Mouse (Mus musculus) Patski (cell line): Measurements from ENCODE around the gene Idh3a. TPM values are rescaled to one million over a fixed set of nuclear protein-coding genes. Genes with fewer than 3 reads are reported as not detected.

Source experiments
- ATAC-seq: fragments of 100-300 bp; one replicate; pipeline ENCODE4 v1.8.0; 2021
- CTCF ChIA-PET: fragments of 350-600 bp; sonication (Branson Sonifier 250); formaldehyde crosslinking; loops from one replicate; lab custom pipeline; 2022; ENCODE audit warnings: inconsistent platforms; lab: Charles Lee
- POLR2A ChIA-PET: fragments of 350-600 bp; sonication (Branson Sonifier 250); formaldehyde crosslinking; loops from one replicate; lab custom pipeline; 2022; ENCODE audit warnings: antibody characterized with exemption, inconsistent platforms; lab: Charles Lee
- DNase-seq: peaks from one replicate; pipeline ENCODE4 v3.0.0-alpha.2; 2011; ENCODE audit warnings: low read depth, low spot score
- H3K27me3 ChIP-seq: fragments of 371-371 bp; one replicate; pipeline ENCODE4 v1.5.1; 2021
- CTCF ChIP-seq: fragments of 100-300 bp; IDR thresholded peaks from one replicate; pipeline ENCODE4 v1.5.1; 2021
- in situ Hi-C: fragments of 300-500 bp; cut with MboI; formaldehyde crosslinking; loops from 3 replicates; pipeline ENCODE4 v1.11.1; 2018; ENCODE audit warnings: low pct_unique_long_range_greater_than_20kb, mixed read lengths
- polyA plus RNA-seq: library from polyadenylated mRNA; unstranded; gene quantifications from one replicate; pipeline ENCODE4 v1.2.3, GENCODE M21; 2021

The Idh3a gene
- polyA plus RNA-seq, 1 experiment from 2014 or later = 319 TPM

DNA sequence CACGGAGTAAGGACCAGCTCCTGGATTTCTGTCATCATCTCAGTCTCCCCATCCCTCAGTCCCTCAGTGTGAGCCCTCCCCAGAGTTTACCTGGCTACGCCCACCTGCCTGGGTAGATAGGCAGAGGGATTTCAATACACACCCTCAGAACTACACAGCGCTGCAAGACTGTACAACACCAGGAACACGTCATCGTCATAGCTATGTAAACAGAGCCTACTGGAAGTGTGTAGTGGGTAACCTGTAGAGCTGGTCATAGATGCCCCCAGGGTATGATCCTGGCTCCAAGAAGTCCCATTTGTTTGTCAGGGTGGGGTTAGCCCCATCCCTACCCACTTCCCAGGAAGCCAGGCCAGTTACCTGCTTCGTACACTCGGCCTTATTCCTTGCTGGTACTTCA, 57.0 kb downstream of the Idh3a start:
- no peak for DNase-seq
- no peaks in the 10 kb centered on the region for H3K27me3 ChIP-seq
- no peak for ATAC-seq
- ChIA-PET POLR2A (no interaction called here), CTCF (no interaction called here)
- TF ChIP-seq CTCF = no peak
- in situ Hi-C loops = no loop called here

DNA sequence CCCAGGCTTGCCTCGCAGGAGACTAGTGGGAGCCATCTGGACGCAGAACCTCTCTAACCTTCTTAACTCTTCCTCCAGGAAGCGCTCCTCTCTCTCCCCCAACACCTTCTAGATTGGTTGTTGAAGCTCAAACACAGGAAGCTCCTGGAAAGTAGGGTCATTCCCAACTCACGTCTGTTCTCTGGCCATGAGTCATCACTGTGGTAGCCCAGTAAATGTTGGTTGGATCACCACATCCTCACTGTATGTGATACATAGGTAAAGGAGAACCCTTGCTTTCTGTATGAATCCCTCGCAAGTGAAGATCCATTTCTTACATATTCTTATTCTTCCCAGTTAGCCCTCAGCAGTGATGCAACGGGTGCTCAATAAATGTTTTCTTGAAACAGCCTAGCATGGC, 59.4 kb downstream of the Idh3a start:
- TF ChIP-seq CTCF = no peak
- CTCF ChIA-PET = no interaction called here
- DNase-seq = no peak
- in situ Hi-C loops = no loop called here
- H3K27me3 ChIP-seq = no peaks in the 10 kb centered on the region
- POLR2A ChIA-PET = no interaction called here
- ATAC-seq = no peak

DNA sequence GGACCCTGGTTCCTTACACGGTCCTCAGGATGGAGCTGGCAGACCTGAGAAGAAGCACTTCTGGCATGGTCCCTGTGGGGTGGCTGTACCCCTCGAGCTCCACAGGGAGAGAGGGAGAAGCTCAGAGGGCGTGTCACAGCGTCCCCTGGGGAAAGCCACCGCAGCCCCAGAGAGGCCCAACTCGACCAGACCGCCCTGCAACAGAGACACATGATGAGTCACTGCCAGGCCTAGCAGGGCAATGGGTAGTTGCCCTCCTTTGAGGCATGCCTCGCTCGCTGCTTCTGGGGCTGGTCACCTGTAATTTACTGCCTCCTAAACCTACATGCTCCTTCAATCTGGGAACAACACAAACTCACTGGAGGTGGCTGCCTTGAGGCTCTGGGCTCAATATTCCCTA, 60.1 kb downstream of the Idh3a start:
- in situ Hi-C loops = no loop called here
- POLR2A ChIA-PET = no interaction called here
- CTCF ChIA-PET = no interaction called here
- no peaks in the 10 kb centered on the region for H3K27me3 ChIP-seq
- no peak for ATAC-seq
- no peak for DNase-seq
- TF ChIP-seq CTCF = no peak

DNA sequence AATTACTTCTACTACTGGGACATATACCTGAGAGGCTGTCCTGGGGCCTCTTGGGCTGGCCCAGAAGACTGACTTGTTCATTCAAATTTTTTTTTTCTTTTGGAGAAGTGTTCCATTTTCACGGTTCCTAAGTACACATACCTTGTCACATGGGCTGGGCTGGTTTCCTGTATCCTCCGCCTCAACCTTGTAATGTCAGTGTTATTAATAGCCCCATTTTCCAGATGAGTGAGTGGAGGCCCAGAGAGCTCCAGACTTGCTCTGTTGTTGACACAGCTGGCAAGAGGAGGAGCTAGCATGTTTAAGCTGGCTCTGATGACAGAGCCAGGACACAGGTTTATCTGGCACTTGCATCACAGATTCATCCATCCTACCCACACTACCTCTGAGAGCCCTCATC, 61.3 kb downstream of the Idh3a start:
- no peak for ATAC-seq
- CTCF ChIA-PET = interaction anchor here (0.9 kb wide), 1 partner anchor 145 kb away, joined by 3 read pairs; no protein-coding TSS in a partner anchor
- in situ Hi-C loops = no loop called here
- no peak for TF ChIP-seq CTCF
- no peaks in the 10 kb centered on the region for H3K27me3 ChIP-seq
- no peak for DNase-seq
- POLR2A ChIA-PET = interaction anchor here (1.2 kb wide), 1 partner anchor 8 kb away, joined by 4 read pairs; no protein-coding TSS in a partner anchor

DNA sequence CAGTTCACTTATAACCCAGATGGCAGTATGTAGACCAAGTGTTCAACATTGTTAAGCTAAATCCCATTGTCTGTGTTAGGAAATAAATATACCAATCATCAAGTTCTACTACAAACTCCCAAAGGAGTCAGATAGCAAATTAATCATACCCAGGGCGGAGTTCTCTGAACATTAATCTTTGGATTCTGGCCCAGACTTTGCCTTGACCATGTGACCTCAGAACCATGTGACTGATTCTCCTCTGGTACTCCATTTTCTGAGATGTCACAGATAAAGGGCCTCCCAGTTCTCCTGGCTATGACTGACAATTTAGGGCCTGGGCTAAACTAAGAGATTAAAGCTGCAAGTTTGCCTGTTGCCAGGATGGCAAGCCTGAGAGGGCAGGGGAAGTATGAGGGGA, 63.2 kb downstream of the Idh3a start:
- CTCF ChIA-PET = interaction anchor here (1.0 kb wide), 1 partner anchor 16 kb away, joined by 3 read pairs; no protein-coding TSS in a partner anchor
- POLR2A ChIA-PET = no interaction called here
- ATAC-seq (no peak), DNase-seq (no peak)
- no peaks in the 10 kb centered on the region for H3K27me3 ChIP-seq
- TF ChIP-seq CTCF = no peak
- in situ Hi-C loops = no loop called here

DNA sequence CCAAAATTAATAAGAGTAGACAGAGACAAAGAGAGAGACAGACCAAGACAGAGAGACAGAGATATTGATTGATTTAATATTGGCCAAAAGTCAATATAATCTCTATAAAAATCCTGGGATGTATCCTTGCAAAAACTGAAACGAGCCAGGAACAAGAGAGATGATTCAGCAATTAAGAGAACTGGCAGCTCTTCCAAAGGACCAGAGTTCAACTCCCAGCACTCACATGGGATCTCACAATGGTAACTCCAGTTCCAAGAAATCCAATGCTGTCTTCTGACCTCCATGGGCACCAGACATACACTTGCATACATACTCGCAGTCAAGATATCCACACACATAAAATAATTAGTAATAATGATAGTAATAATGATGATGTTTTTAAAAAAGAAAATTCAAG, 66.6 kb downstream of the Idh3a start:
- CTCF ChIA-PET = interaction anchor here (1.0 kb wide), 1 partner anchor 16 kb away, joined by 3 read pairs; no protein-coding TSS in a partner anchor
- H3K27me3 ChIP-seq = no peaks in the 10 kb centered on the region
- in situ Hi-C loops = no loop called here
- no peak for TF ChIP-seq CTCF
- ATAC-seq (no peak), DNase-seq (no peak)
- POLR2A ChIA-PET = no interaction called here

Other genes with a start within 250 kb of the Idh3a start
- 11.3 TPM for gene Dmxl2, start 84.7 kb upstream of the Idh3a start, polyA plus RNA-seq
- 0.04 TPM for gene Sh2d7, start 47.4 kb upstream of the Idh3a start, polyA plus RNA-seq
- 74.4 TPM for gene Cib2, start 26.1 kb upstream of the Idh3a start, polyA plus RNA-seq
- 1.9 TPM for gene Acsbg1, start 75.5 kb downstream of the Idh3a start, polyA plus RNA-seq
- gene Dnaja4, start 112.5 kb downstream of the Idh3a start, polyA plus RNA-seq = 19.6 TPM
- 90.0 TPM for gene Wdr61, start 148.2 kb downstream of the Idh3a start, polyA plus RNA-seq
- not detected for gene Crabp1, start 178.4 kb downstream of the Idh3a start, polyA plus RNA-seq